Comparison of ENCODE assay signal across 11 mouse cellular contexts in the genomic region with DNA sequence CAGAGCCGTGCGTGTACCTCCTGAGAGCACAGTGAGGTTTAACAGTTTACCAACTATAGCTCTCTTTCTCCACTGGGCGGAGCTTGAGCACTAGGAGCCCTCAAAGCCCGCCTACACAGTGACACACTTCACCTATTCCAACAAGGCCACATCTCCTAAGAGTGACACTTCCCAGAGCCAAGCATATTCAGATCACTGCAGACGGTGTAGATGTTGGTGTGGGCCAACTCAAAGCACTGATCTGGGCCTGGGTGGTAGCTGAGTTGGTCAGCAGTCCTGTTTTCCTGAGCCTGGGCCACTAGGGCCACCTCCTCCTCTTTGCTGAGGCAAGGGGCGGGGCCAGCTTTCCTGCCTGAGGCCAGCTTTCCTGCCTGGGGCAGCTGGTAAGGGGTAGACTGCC. TPM values are rescaled to one million over a fixed set of nuclear protein-coding genes. Genes with fewer than 3 reads are reported as not detected.
DNase-seq lines count a peak whose midpoint lies in the region; ATAC-seq and TF ChIP-seq lines count a peak whose summit lies in the region.
"Had no signal": no experiment of that assay in that cellular context is flagged by ENCODE, and none has a peak within 500 bp of the region (broad histone marks: within the 10 kb centered on the region; RNA-seq: fewer than 3 reads in every experiment).

No protein-coding gene starts in this region.

- CTCF ChIA-PET in Patski (lab: Charles Lee) = interaction anchor here (1.0 to 2.4 kb wide), 7 partner anchors 13 to 262 kb away, joined by 3 to 11 read pairs (median 5); no protein-coding TSS in a partner anchor

- no peaks in the 10 kb centered on the region for H3K27me3 ChIP-seq in heart, postnatal 0 days (ENCODE audit: control insufficient read depth, insufficient read depth, low read length)
- H3K27me3 ChIP-seq in Patski = no peaks in the 10 kb centered on the region
- H3K27me3 ChIP-seq in kidney, postnatal 0 days (ENCODE audit: insufficient read depth, low read length) = no peaks in the 10 kb centered on the region

- no peak overlapping the region for H3K9ac ChIP-seq in heart, postnatal 0 days (replicated peaks; ENCODE audit: low read depth, low read length)
- no peak overlapping the region for H3K9ac ChIP-seq in kidney, postnatal 0 days (ENCODE audit: low read depth, low read length)

- DNase-seq in heart, postnatal 0 days (ENCODE audit: low spot score) = no peak
- DNase-seq in heart, postnatal 25 days (ENCODE audit: low spot score) = no peak
- DNase-seq in Patski (ENCODE audit: low read depth, low spot score) = no peak
- no peak for DNase-seq in kidney, postnatal 0 days (ENCODE audit: low spot score)
- DNase-seq in urinary bladder, postnatal 14 days (ENCODE audit: low spot score) = no peak
- DNase-seq in layer of hippocampus, adult 9-10 months (ENCODE audit: low spot score) = no peak
- no peak for DNase-seq in cerebellum, adult 11-12 months

- peaks cover 5% of the 10 kb centered on the region; the same call in 1 of the 2 replicates for H3K4me1 ChIP-seq in heart, postnatal 0 days (ENCODE audit: control insufficient read depth, insufficient read depth)
- no peaks in the 10 kb centered on the region for H3K4me1 ChIP-seq in kidney, postnatal 0 days (replicated peaks; ENCODE audit: insufficient read depth, low read length)

- H3K9me3 ChIP-seq in heart, postnatal 0 days (replicated peaks; ENCODE audit: control insufficient read depth, low read length) = no peaks in the 10 kb centered on the region
- no peaks in the 10 kb centered on the region for H3K9me3 ChIP-seq in kidney, postnatal 0 days (replicated peaks; ENCODE audit: low read length)

- TF ChIP-seq EP300 in heart, postnatal 0 days (IDR thresholded peaks at IDR 0.05; ENCODE audit: low read depth) = no peak

- WGBS in heart, postnatal 0 days = 34% methylated on average over 6 of the region's 6 CpGs
- WGBS in kidney, postnatal 0 days = 35% methylated on average over 6 of the region's 6 CpGs

- no peak overlapping the region for H3K4me2 ChIP-seq in heart, postnatal 0 days (ENCODE audit: low read depth, low read length)
- no peak overlapping the region for H3K4me2 ChIP-seq in kidney, postnatal 0 days (ENCODE audit: low read length)

- TF ChIP-seq CTCF in heart, postnatal 0 days (IDR thresholded peaks at IDR 0.05; ENCODE audit: low read depth) = no peak
- peak; percentile 53 for TF ChIP-seq CTCF in Patski (IDR thresholded peaks at IDR 0.05)
- TF ChIP-seq CTCF in kidney, postnatal 0 days (IDR thresholded peaks at IDR 0.05; ENCODE audit: low read depth) = peak; percentile 30; the same call in 1 of the 2 replicates

- in situ Hi-C loops in Patski (cut with MboI; ENCODE audit: low pct_unique_long_range_greater_than_20kb) = loop anchor here (5.0 to 10.0 kb wide), 2 partner anchors 108 to 640 kb away; partner anchors contain the start of gene Krcc1

- peak; percentile 36; the same call in 1 of the 2 replicates for ATAC-seq in heart, postnatal 0 days (ENCODE audit: insufficient read depth, low read depth)
- peak; percentile 91 for ATAC-seq in Patski
- ATAC-seq in kidney, postnatal 0 days (replicated peaks; ENCODE audit: low FRiP score, low read depth) = peak; percentile 72
- peak; percentile 60 for ATAC-seq in megakaryocyte progenitor cell, adult 5-6 weeks (replicated peaks; ENCODE audit: poor library complexity)
- ATAC-seq: hindbrain, embryonic 16.5 days had no signal

- no peak overlapping the region for H3K4me3 ChIP-seq in heart, postnatal 0 days (ENCODE audit: low read depth, low read length)
- H3K4me3 ChIP-seq in kidney, postnatal 0 days (replicated peaks; ENCODE audit: low read depth, low read length) = no peak overlapping the region
- H3K4me3 ChIP-seq: erythroblast, embryonic 14.5 days; myocyte had no signal

- no peaks in the 10 kb centered on the region for H3K36me3 ChIP-seq in heart, postnatal 0 days (replicated peaks; ENCODE audit: control insufficient read depth, insufficient read depth, low read length)
- H3K36me3 ChIP-seq in kidney, postnatal 0 days (ENCODE audit: insufficient read depth, low read length) = no peaks in the 10 kb centered on the region

- intact Hi-C loops in heart, postnatal 25 days (cut with DNase I) = no loop called here

- POLR2A ChIA-PET in Patski (lab: Charles Lee) = no interaction called here

- no peak overlapping the region for H3K27ac ChIP-seq in heart, postnatal 0 days (ENCODE audit: low read depth)
- H3K27ac ChIP-seq in kidney, postnatal 0 days = no peak overlapping the region

RNA-seq across cellular contexts. Expression of gene Thnsl2, which starts 20.2 kb away (rescaled TPM):
- 3.7 and 11.1 TPM in 2 replicates for total RNA-seq in heart, postnatal 0 days (2014; rRNA removed; ENCODE audit: low replicate concordance)
- 6.9 and 7.6 TPM in 2 replicates for polyA plus RNA-seq in heart, postnatal 0 days (2015; fragmentation: Nextera tagmentation; extraction: Ambion mirVana)
- total RNA-seq in heart, postnatal 25 days (2021) = 1 to 10 TPM; 4.2 to 4.9 TPM
- 0.08 TPM for polyA plus RNA-seq in Patski (2021)
- polyA plus RNA-seq in kidney, postnatal 0 days (2015; fragmentation: Nextera tagmentation; extraction: Ambion mirVana) = 99.3 and 110 TPM in 2 replicates
- total RNA-seq in megakaryocyte progenitor cell, adult 5-6 weeks (2015) = 0.98 and 1.2 TPM in 2 replicates
- total RNA-seq in megakaryocyte progenitor cell, adult 5-6 weeks (2017) = 0.47 and 1.3 TPM in 2 replicates
- polyA plus RNA-seq: erythroblast, embryonic 14.5 days had no signal

RNA-seq across cellular contexts. Expression of gene Fabp1, which starts 35.2 kb away (rescaled TPM):
- not detected in 2 replicates for total RNA-seq in heart, postnatal 0 days (2014; rRNA removed; ENCODE audit: low replicate concordance)
- 0.23 and 0.83 TPM in 2 replicates for polyA plus RNA-seq in heart, postnatal 0 days (2015; fragmentation: Nextera tagmentation; extraction: Ambion mirVana)
- total RNA-seq in heart, postnatal 25 days (2021) = not detected
- polyA plus RNA-seq in Patski (2021) = not detected
- polyA plus RNA-seq in kidney, postnatal 0 days (2015; fragmentation: Nextera tagmentation; extraction: Ambion mirVana) = 2.4 and 2.9 TPM in 2 replicates
- not detected in 2 replicates for total RNA-seq in megakaryocyte progenitor cell, adult 5-6 weeks (2015)
- not detected in 2 replicates for total RNA-seq in megakaryocyte progenitor cell, adult 5-6 weeks (2017)
- polyA plus RNA-seq: hindbrain, embryonic 16.5 days; myocyte had no signal

Comparison
In these comparisons a context has a peak if more than half of its experiments do, and no peak if none do; other contexts are left out.
1. ATAC-seq: peak in every context shown above with its lines; median percentile 91 in Patski; 72 in kidney, postnatal 0 days; 60 in megakaryocyte progenitor cell, adult 5-6 weeks; 36 in heart, postnatal 0 days.